Mouse (Mus musculus): ENCODE measurements around the gene Acot7. TPM values are rescaled to one million over a fixed set of nuclear protein-coding genes. Genes with fewer than 3 reads are reported as not detected.
A peak's percentile ranks its signal among the peaks of the same experiment; 100 is the strongest.

Gene Acot7
- polyA plus RNA-seq, 1 experiment from 2014 or later: 427 TPM

- H3K9me3 ChIP-seq: no peaks in the 10 kb centered on the region
- 1% methylated on average over 43 of the region's 43 CpGs for WGBS
- peaks cover 36% of the 10 kb centered on the region for H3K4me1 ChIP-seq (replicated peaks)
- H3K27ac ChIP-seq (replicated peaks): no peak overlapping the region
- peak overlapping the region; percentile 66 for H3K4me2 ChIP-seq
- peaks cover 76% of the 10 kb centered on the region for H3K27me3 ChIP-seq
- peak overlapping the region; percentile 25; the same call in 1 of the 2 replicates for H3K9ac ChIP-seq
- no peak for ATAC-seq (ENCODE audit: low FRiP score, low read depth)
- peak overlapping the region; percentile 40 for H3K4me3 ChIP-seq
- H3K36me3 ChIP-seq: no peaks in the 10 kb centered on the region
Measured at GRCm38 (mm10) chr4:152315498-152316213, 137.7 kb downstream of the Acot7 start.

- Histone ChIP-seq H3K27me3 (peaks cover 56% of the 10 kb centered on the region), H3K36me3 (no peaks in the 10 kb centered on the region), H3K9ac (no peak overlapping the region), H3K4me2 (no peak overlapping the region), H3K9me3 (no peaks in the 10 kb centered on the region), H3K4me3 (no peak overlapping the region), H3K4me1 (replicated peaks) (peaks cover 29% of the 10 kb centered on the region), H3K27ac (replicated peaks) (no peak overlapping the region)
- no peak for ATAC-seq (ENCODE audit: low FRiP score, low read depth)
- WGBS: 74% methylated on average over 6 of the region's 6 CpGs
Measured at GRCm38 (mm10) chr4:152317631-152318033, 139.7 kb downstream of the Acot7 start.

GRCm38 (mm10) chr4:152318517-152319234, 140.7 kb downstream of the Acot7 start, which contains the start of gene Rnf207:
Rnf207 (minus strand) TSS chr4:152318993.
- peaks cover 49% of the 10 kb centered on the region for H3K27me3 ChIP-seq
- no peak within 1 kb of the TSS for H3K27ac ChIP-seq (replicated peaks)
- peak within 1 kb of the TSS; percentile 3; the same call in 1 of the 2 replicates for H3K4me3 ChIP-seq
- H3K4me2 ChIP-seq: peak within 1 kb of the TSS; percentile 32
- no peaks in the 10 kb centered on the region for H3K9me3 ChIP-seq
- WGBS: 5% methylated on average over 26 of the region's 26 CpGs
- H3K9ac ChIP-seq: no peak within 1 kb of the TSS
- peaks cover 19% of the 10 kb centered on the region for H3K4me1 ChIP-seq (replicated peaks)
- H3K36me3 ChIP-seq: no peaks in the 10 kb centered on the region
- no peak; the same call in 1 of the 2 replicates for ATAC-seq (ENCODE audit: low FRiP score, low read depth)

Other genes with a start within 250 kb of the Acot7 start
- gene Dnajc11, start 244.4 kb upstream of the Acot7 start, polyA plus RNA-seq (2015; fragmentation: Nextera tagmentation; extraction: Ambion mirVana): 79.8 and 81.6 TPM in 2 replicates
- gene Thap3, start 189.1 kb upstream of the Acot7 start, polyA plus RNA-seq (2015; fragmentation: Nextera tagmentation; extraction: Ambion mirVana): 35.7 and 36.7 TPM in 2 replicates
- 23.1 and 25.5 TPM in 2 replicates for gene Phf13, start 181.9 kb upstream of the Acot7 start, polyA plus RNA-seq (2015; fragmentation: Nextera tagmentation; extraction: Ambion mirVana)
- 4.7 and 5.4 TPM in 2 replicates for gene Klhl21, start 169.3 kb upstream of the Acot7 start, polyA plus RNA-seq (2015; fragmentation: Nextera tagmentation; extraction: Ambion mirVana)
- gene Zbtb48, start 150.5 kb upstream of the Acot7 start, polyA plus RNA-seq (2015; fragmentation: Nextera tagmentation; extraction: Ambion mirVana): 18.3 and 18.5 TPM in 2 replicates
- gene Tas1r1, start 139.6 kb upstream of the Acot7 start, polyA plus RNA-seq (2015; fragmentation: Nextera tagmentation; extraction: Ambion mirVana): 1.6 and 1.8 TPM in 2 replicates
- 24.7 and 27.1 TPM in 2 replicates for gene Nol9, start 138.8 kb upstream of the Acot7 start, polyA plus RNA-seq (2015; fragmentation: Nextera tagmentation; extraction: Ambion mirVana)
- 11.7 and 13.5 TPM in 2 replicates for gene Plekhg5, start 105.6 kb upstream of the Acot7 start, polyA plus RNA-seq (2015; fragmentation: Nextera tagmentation; extraction: Ambion mirVana)
- 0.97 and 1.8 TPM in 2 replicates for gene Tnfrsf25, start 62.2 kb upstream of the Acot7 start, polyA plus RNA-seq (2015; fragmentation: Nextera tagmentation; extraction: Ambion mirVana)
- 0.29 and 0.31 TPM in 2 replicates for gene Espn, start 25.8 kb upstream of the Acot7 start, polyA plus RNA-seq (2015; fragmentation: Nextera tagmentation; extraction: Ambion mirVana)
- gene Hes2, start 19.3 kb upstream of the Acot7 start, polyA plus RNA-seq (2015; fragmentation: Nextera tagmentation; extraction: Ambion mirVana): not detected in 2 replicates
- 18.4 and 21.7 TPM in 2 replicates for gene Gpr153, start 96.1 kb downstream of the Acot7 start, polyA plus RNA-seq (2015; fragmentation: Nextera tagmentation; extraction: Ambion mirVana)
- 0.47 and 3.0 TPM in 2 replicates for gene Hes3, start 113.5 kb downstream of the Acot7 start, polyA plus RNA-seq (2015; fragmentation: Nextera tagmentation; extraction: Ambion mirVana)
- gene Icmt, start 119.1 kb downstream of the Acot7 start, polyA plus RNA-seq (2015; fragmentation: Nextera tagmentation; extraction: Ambion mirVana): 18.3 and 22.2 TPM in 2 replicates
- gene Rnf207, start 140.9 kb downstream of the Acot7 start, polyA plus RNA-seq (2015; fragmentation: Nextera tagmentation; extraction: Ambion mirVana): 8.6 and 8.8 TPM in 2 replicates
- gene Rpl22, start 147.6 kb downstream of the Acot7 start, polyA plus RNA-seq (2015; fragmentation: Nextera tagmentation; extraction: Ambion mirVana): 135 and 176 TPM in 2 replicates
- gene Chd5, start 160.5 kb downstream of the Acot7 start, polyA plus RNA-seq (2015; fragmentation: Nextera tagmentation; extraction: Ambion mirVana): 57.4 and 61.8 TPM in 2 replicates